Mouse (Mus musculus) myocyte (in vitro differentiated cells): ENCODE data around the gene Cd3g. TPM values are rescaled to one million over a fixed set of nuclear protein-coding genes. Genes with fewer than 3 reads are reported as not detected.

Source experiments
- H3K27me3 ChIP-seq: one replicate; pipeline ENCODE4 v1.6.1; 2011; ENCODE audit not compliant: control insufficient read depth, insufficient read depth, insufficient read length
- H3K36me3 ChIP-seq: one replicate; pipeline ENCODE4 v1.6.1; 2011; ENCODE audit not compliant: control insufficient read depth, insufficient read depth
- H3K4me2 ChIP-seq: one replicate; pipeline ENCODE4 v1.6.1; 2011; ENCODE audit warnings: low read depth, control low read depth
- H3K4me3 ChIP-seq: one replicate; pipeline ENCODE4 v1.5.1; 2011; ENCODE audit warnings: mild to moderate bottlenecking, control low read depth, moderate library complexity
- H3K79me2 ChIP-seq: one replicate; pipeline ENCODE4 v1.6.1; 2011; ENCODE audit not compliant: control insufficient read depth, insufficient read depth
- H3ac ChIP-seq: one replicate; pipeline ENCODE4 v1.6.1; 2011; ENCODE audit not compliant: control insufficient read depth, insufficient read length
- CEBPB ChIP-seq: IDR thresholded peaks from 2 replicates; pipeline ENCODE4 v1.6.1; 2011; ENCODE audit warnings: mild to moderate bottlenecking, moderate library complexity; ENCODE audit not compliant: poor library complexity, insufficient read depth, severe bottlenecking
- E2F4 ChIP-seq: IDR thresholded peaks from one replicate; pipeline ENCODE4 v1.6.1; 2011; ENCODE audit warnings: mild to moderate bottlenecking, control low read depth, moderate library complexity; ENCODE audit not compliant: insufficient read depth
- MAX ChIP-seq: IDR thresholded peaks from one replicate; pipeline ENCODE4 v1.6.1; 2011; ENCODE audit warnings: low read depth, mild to moderate bottlenecking, control low read depth
- MYOD1 ChIP-seq, 3 experiments: IDR thresholded peaks; one replicate each; pipeline ENCODE4 v1.6.1; 2011; ENCODE audit warnings: control low read depth in 2 of 3, low read depth in 2 of 3, mild to moderate bottlenecking in 2 of 3, moderate library complexity in 1 of 3; ENCODE audit not compliant: insufficient read length in 2 of 3, control insufficient read depth in 1 of 3
- MYOG ChIP-seq, 3 experiments: IDR thresholded peaks; one replicate each; pipeline ENCODE4 v1.6.1; 2011; ENCODE audit warnings: control low read depth in 2 of 3, low read depth in 2 of 3, mild to moderate bottlenecking in 2 of 3; ENCODE audit not compliant: insufficient read length in 2 of 3, control insufficient read depth in 1 of 3, insufficient read depth in 1 of 3
- POLR2A ChIP-seq: IDR thresholded peaks from one replicate; pipeline ENCODE4 v1.6.1; 2011; ENCODE audit warnings: low read depth, mild to moderate bottlenecking, control low read depth, moderate library complexity; ENCODE audit not compliant: insufficient read length
- POLR2AphosphoS2 ChIP-seq: IDR thresholded peaks from one replicate; pipeline ENCODE4 v1.6.1; 2011; ENCODE audit warnings: low read depth, control low read depth; ENCODE audit not compliant: insufficient read length
- REST ChIP-seq: IDR thresholded peaks from one replicate; pipeline ENCODE4 v1.6.1; 2011; ENCODE audit warnings: mild to moderate bottlenecking, control low read depth, moderate library complexity; ENCODE audit not compliant: insufficient read depth, insufficient read length
- SRF ChIP-seq: IDR thresholded peaks from one replicate; pipeline ENCODE4 v1.6.1; 2011; ENCODE audit warnings: low read depth; ENCODE audit not compliant: control insufficient read depth, insufficient read length
- TCF12 ChIP-seq: IDR thresholded peaks from one replicate; pipeline ENCODE4 v1.6.1; 2011; ENCODE audit warnings: mild to moderate bottlenecking, control low read depth; ENCODE audit not compliant: poor library complexity, insufficient read depth, severe bottlenecking
- TCF3 ChIP-seq: IDR thresholded peaks from one replicate; pipeline ENCODE4 v1.6.1; 2011; ENCODE audit warnings: low read depth, control low read depth; ENCODE audit not compliant: insufficient read length
- USF1 ChIP-seq: IDR thresholded peaks from one replicate; pipeline ENCODE4 v1.6.1; 2011; ENCODE audit warnings: low read depth, mild to moderate bottlenecking, control low read depth, moderate library complexity
- polyA plus RNA-seq: library from polyadenylated mRNA; unstranded; fragments of >200 nt; fragmentation: generic; extraction: Trizol; gene quantifications from one replicate; pipeline ENCODE4 v1.2.1, GENCODE M21; 2012; ENCODE audit warnings: missing spikeins

Cd3g gene
- polyA plus RNA-seq = 0.06 TPM

DNA sequence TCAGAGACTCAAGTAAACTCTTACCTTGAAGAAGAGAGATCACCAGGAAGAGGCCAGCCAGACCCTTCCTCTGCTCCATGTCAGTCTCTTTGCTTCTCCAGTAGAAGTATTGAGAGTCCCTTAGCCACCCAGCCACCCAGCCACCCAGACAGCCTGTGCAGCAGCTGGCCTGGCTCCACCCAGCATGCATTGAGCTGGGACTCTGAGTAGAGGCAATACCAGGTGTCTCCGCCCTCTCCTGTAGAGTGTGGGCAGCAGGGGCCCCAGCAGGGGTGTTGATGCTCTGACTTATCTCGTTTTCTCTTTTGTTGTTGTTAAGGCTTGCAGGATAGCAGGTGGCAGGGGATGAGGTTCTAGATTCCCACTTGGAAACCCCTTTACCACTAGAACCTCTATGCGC lies at the start of gene Cd3g:
Gene Cd3g (minus strand): TSS at position 190 of the 400 bp plus-strand sequence.
- Histone ChIP-seq H3K4me2 (no peak within 1 kb of the TSS), H3ac (no peak within 1 kb of the TSS), H3K4me3 (no peak within 1 kb of the TSS), H3K27me3 (peaks cover 53% of the 10 kb centered on the region), H3K36me3 (no peaks in the 10 kb centered on the region), H3K79me2 (no peaks in the 10 kb centered on the region)
- TF ChIP-seq TCF12 (no peak), CEBPB (no peak), MAX (no peak), MYOG (IDR thresholded peaks at IDR 0.05; ENCODE audit: control insufficient read depth in 1 of 3, insufficient read depth in 1 of 3, insufficient read length in 2 of 3, low read depth in 2 of 3) (no peak), E2F4 (no peak), SRF (no peak), POLR2AphosphoS2 (no peak), REST (no peak), TCF3 (no peak), MYOD1 (IDR thresholded peaks at IDR 0.05; ENCODE audit: control insufficient read depth in 1 of 3, insufficient read length in 2 of 3, low read depth in 2 of 3) (no peak)

DNA sequence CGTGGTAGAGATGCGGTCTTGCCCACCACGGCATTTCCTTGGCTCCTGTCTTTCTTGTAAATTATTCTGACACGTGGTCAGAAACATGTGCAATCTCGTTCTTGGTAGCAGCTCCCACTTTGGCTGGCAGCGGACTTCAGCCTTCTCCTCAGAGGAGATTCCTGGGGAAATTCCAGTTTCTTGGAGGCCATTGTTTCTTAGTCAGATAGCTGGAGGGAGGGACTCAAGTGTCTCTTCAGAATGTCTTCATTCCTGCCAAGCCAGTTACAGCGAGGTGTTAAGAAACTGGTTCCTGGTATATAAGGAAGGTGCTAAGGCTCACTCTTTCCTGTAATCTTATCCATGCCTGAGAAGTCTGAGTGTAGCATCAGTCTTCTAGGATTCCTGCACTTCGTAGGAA lies 47.1 kb upstream of the Cd3g start:
- TF ChIP-seq CEBPB (no peak), USF1 (no peak), MYOD1 (IDR thresholded peaks at IDR 0.05; ENCODE audit: control insufficient read depth in 1 of 3, insufficient read length in 2 of 3, low read depth in 2 of 3) (no peak), REST (no peak), MAX (no peak), TCF12 (no peak)
- Histone ChIP-seq H3ac (no peak overlapping the region), H3K4me2 (no peak overlapping the region), H3K27me3 (peaks cover 69% of the 10 kb centered on the region), H3K36me3 (no peaks in the 10 kb centered on the region), H3K79me2 (no peaks in the 10 kb centered on the region), H3K4me3 (no peak overlapping the region)

DNA sequence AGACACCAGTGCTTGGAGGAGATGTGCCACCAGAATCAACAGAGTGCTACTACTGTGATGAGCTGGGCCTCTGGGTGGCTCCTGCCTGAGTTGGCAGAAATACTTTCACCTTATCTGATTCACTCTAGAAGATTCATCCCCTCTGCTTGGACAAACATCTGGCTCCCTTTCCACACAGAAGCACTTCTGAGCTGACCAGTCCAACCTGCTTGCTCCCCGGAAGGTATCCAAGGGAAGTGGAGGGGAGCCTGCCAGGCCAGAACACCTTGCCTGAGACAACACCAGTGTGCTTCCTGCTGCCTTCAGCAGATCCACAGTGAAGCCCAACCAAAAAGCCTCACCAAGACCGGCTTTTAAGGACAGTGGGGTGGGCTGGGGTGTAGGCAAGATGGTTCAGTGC lies 44.0 kb upstream of the Cd3g start:
- Histone ChIP-seq H3K36me3 (no peaks in the 10 kb centered on the region), H3K79me2 (no peaks in the 10 kb centered on the region), H3K27me3 (peaks cover 37% of the 10 kb centered on the region), H3K4me2 (no peak overlapping the region), H3ac (no peak overlapping the region), H3K4me3 (no peak overlapping the region)
- TF ChIP-seq TCF3 (no peak), SRF (no peak), POLR2A (no peak), MYOD1 (IDR thresholded peaks at IDR 0.05; ENCODE audit: control insufficient read depth in 1 of 3, insufficient read length in 2 of 3, low read depth in 2 of 3) (no peak), MAX (no peak), REST (no peak), E2F4 (no peak)

DNA sequence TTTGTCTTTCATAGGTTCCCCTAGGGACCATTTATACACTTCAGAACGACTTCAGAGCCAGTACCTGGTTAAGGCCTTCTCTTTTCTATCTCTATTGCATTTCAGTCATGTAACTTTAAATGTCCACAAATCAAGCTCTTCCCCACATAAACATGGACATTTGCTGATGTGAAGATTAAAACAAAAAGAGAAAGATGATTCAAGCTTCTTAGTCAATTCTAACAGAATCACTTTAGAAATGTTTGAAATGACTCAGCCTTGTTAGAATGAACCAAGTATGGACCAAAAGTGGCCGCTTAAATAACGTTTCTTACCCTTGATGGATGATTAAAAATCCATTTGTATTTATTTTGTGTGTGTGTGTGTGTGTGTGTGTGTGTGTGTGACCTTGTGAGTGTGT lies 43.4 kb upstream of the Cd3g start:
- Histone ChIP-seq H3K36me3 (no peaks in the 10 kb centered on the region), H3K27me3 (peaks cover 37% of the 10 kb centered on the region), H3K4me3 (no peak overlapping the region), H3K4me2 (no peak overlapping the region), H3K79me2 (no peaks in the 10 kb centered on the region), H3ac (no peak overlapping the region)
- TF ChIP-seq POLR2A = no peak
- TF ChIP-seq POLR2AphosphoS2 = no peak
- no peak for TF ChIP-seq TCF3
- no peak for TF ChIP-seq REST
- TF ChIP-seq MAX = no peak
- TF ChIP-seq CEBPB = no peak
- TF ChIP-seq TCF12 = no peak
- TF ChIP-seq USF1 = no peak
- TF ChIP-seq E2F4 = no peak
- no peak for TF ChIP-seq MYOG (IDR thresholded peaks at IDR 0.05; ENCODE audit: control insufficient read depth in 1 of 3, insufficient read depth in 1 of 3, insufficient read length in 2 of 3, low read depth in 2 of 3)
- TF ChIP-seq SRF = no peak
- no peak for TF ChIP-seq MYOD1 (IDR thresholded peaks at IDR 0.05; ENCODE audit: control insufficient read depth in 1 of 3, insufficient read length in 2 of 3, low read depth in 2 of 3)

DNA sequence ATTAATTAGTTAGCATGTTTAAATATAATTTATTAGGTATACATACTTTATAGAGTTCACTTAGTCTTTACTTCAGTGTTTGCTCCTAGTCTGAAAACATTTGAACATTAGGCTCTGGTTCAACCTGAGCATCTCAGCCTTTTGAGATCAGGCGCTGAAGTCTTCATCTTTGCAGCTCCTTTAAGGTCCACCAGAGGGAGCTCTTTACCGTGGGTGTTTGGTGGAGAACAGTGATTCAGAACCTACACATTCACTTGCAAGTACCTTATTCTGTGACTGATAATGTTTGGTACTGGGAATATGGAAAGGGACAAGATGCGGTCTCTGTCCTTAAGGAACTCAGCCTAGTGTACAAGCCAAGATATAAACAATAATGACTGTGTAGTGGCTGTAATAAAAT lies 42.6 kb upstream of the Cd3g start:
- Histone ChIP-seq H3K79me2 (no peaks in the 10 kb centered on the region), H3K27me3 (peaks cover 32% of the 10 kb centered on the region), H3K36me3 (no peaks in the 10 kb centered on the region), H3K4me3 (no peak overlapping the region), H3K4me2 (no peak overlapping the region), H3ac (no peak overlapping the region)
- TF ChIP-seq MAX (no peak), POLR2AphosphoS2 (no peak), POLR2A (no peak), USF1 (no peak), TCF12 (no peak), MYOD1 (IDR thresholded peaks at IDR 0.05; ENCODE audit: control insufficient read depth in 1 of 3, insufficient read length in 2 of 3, low read depth in 2 of 3) (no peak), SRF (no peak), E2F4 (no peak), REST (no peak), MYOG (IDR thresholded peaks at IDR 0.05; ENCODE audit: control insufficient read depth in 1 of 3, insufficient read depth in 1 of 3, insufficient read length in 2 of 3, low read depth in 2 of 3) (no peak), CEBPB (no peak), TCF3 (no peak)
